Mouse (Mus musculus): ENCODE measurements around the gene Gm826.

DNA sequence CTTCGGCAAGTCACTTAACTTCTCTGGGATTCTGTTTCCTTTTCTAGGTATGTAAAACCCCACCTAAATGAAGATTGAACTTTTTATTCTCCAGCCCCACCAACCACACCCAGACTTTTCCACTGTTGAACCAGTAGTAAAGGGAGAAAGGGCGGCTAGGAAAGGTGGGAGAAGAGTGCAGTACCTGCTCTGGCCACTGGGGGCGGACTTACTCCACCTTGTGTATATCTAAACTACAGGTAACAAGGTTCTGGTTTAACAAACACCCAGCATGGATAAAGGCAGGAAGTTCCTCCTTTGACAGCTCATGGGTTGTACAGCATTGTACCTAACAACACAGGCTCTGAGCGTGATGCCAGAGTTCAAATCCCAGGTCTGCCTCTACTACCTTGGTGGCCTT, 44.3 kb upstream of the Gm826 start:
- TF ChIP-seq POLR2A (IDR thresholded peaks at IDR 0.05; ENCODE audit: borderline replicate concordance, insufficient read depth, low read length) (no peak), CTCF (IDR thresholded peaks at IDR 0.05; ENCODE audit: borderline replicate concordance, insufficient read depth, low read depth, low read length) (peak; percentile 75)
